Mouse (Mus musculus) neutrophil, adult 83 days (primary cell): ENCODE data around the gene Fam167b. TPM values are rescaled to one million over a fixed set of nuclear protein-coding genes. Genes with fewer than 3 reads are reported as not detected.

ENCODE experiments used
- total RNA-seq, 2 experiments: library from RNA; stranded (reverse); gene quantifications; one replicate each; pipeline ENCODE4 v1.2.4; 2023

Gene Fam167b
- total RNA-seq: not detected

GRCm38 (mm10) chr4:129578466-129578865, at the start of gene Fam167b:
Fam167b (minus strand) TSS chr4:129578549.

DNA sequence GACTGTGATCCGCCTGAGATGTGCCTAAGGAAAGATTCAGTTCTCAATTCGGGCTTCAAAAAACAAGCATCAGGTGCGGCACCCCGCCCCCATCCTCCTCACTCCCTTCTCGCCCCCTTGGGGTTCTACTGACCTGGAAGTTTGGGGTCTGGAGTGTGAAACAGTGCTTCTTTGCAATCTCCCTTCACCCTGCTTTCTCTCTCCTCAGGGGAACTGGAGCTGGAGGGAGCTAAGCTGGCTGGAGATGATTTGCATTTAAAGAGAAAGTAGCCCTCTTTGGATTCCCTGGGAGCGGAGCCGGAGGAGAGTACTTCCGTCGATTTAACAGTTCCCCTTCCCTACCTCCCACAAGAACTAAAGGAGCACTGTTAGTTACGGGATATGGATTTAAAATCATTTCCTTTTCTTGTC, 45.3 kb upstream of the Fam167b start, which contains the start of gene Ccdc28b:
Ccdc28b (minus strand) TSS at position 267 of the 411 bp plus-strand sequence.

GRCm38 (mm10) chr4:129618786-129619691, 40.7 kb upstream of the Fam167b start, which contains the start of gene Iqcc:
Iqcc (minus strand) TSS chr4:129619099.

DNA sequence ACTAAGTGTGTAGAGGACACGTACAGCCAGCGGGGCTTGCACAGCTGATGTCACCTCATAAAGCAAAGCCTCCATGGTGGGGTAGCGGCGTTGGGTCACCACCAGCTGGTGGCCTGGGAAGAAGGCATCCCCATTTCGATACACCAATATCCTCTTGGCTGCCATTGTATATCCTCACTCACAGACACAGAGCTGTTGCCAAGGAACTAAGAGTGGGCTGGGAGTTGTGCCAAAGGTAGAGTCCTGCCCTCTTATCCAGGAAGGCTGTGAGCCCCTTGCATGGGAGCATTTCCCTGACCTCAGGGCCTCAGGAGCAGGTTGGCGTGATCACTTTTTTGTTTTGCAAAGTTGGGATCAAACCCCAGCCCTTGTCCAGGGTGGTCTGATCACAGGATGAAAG, 35.7 kb upstream of the Fam167b start, which contains the start of gene Dcdc2b:
Dcdc2b (minus strand) TSS at position 165 of the 400 bp plus-strand sequence.

GRCm38 (mm10) chr4:129600233-129601158, 22.1 kb upstream of the Fam167b start, which contains the start of the genes Eif3i and Tmem234:
Eif3i (minus strand) TSS chr4:129600648.
Tmem234 (plus strand) TSS chr4:129600668.

GRCm38 (mm10) chr4:129573430-129573829, 4.9 kb downstream of the Fam167b start, which contains the start of gene Lck:
Lck (minus strand) TSS chr4:129573641.

GRCm38 (mm10) chr4:129542592-129543141, 35.7 kb downstream of the Fam167b start, which contains the start of gene Hdac1:
Hdac1 (minus strand) TSS chr4:129542713.

Other genes with a start within 250 kb of the Fam167b start
- gene Rbbp4, start 243.2 kb downstream of the Fam167b start, total RNA-seq: 100 to 1,000 TPM; 121 to 132 TPM
- 10 to 100 TPM; 24.2 to 25.8 TPM for gene Zbtb8os, start 242.9 kb downstream of the Fam167b start, total RNA-seq
- 1 to 10 TPM; 1.4 to 1.7 TPM for gene Zbtb8a, start 200.4 kb downstream of the Fam167b start, total RNA-seq
- gene Zbtb8b, start 137.7 kb downstream of the Fam167b start, total RNA-seq: not detected
- 10 to 100 TPM; 73.9 to 76.4 TPM for gene Bsdc1, start 117.0 kb downstream of the Fam167b start, total RNA-seq
- gene Tssk3, start 87.5 kb downstream of the Fam167b start, total RNA-seq: not detected
- not detected for gene Fam229a, start 87.4 kb downstream of the Fam167b start, total RNA-seq
- 10 to 100 TPM; 73.7 to 85.8 TPM for gene Marcksl1, start 65.0 kb downstream of the Fam167b start, total RNA-seq
- 10 to 100 TPM; 68.9 to 73.8 TPM for gene Hdac1, start 35.8 kb downstream of the Fam167b start, total RNA-seq
- 1 to 10 TPM; 1.3 TPM for gene Lck, start 4.9 kb downstream of the Fam167b start, total RNA-seq
- gene Eif3i, start 22.1 kb upstream of the Fam167b start, total RNA-seq: 10 to 100 TPM; 76.4 to 85.4 TPM
- 10 to 100 TPM; 78.3 to 78.5 TPM for gene Tmem234, start 22.1 kb upstream of the Fam167b start, total RNA-seq
- gene Dcdc2b, start 35.7 kb upstream of the Fam167b start, total RNA-seq: not detected
- 10 to 100 TPM in 1 of 2 experiments, 1 to 10 TPM in 1; 7.5 to 13.6 TPM for gene Iqcc, start 40.5 kb upstream of the Fam167b start, total RNA-seq
- 10 to 100 TPM; 36.0 to 41.1 TPM for gene Ccdc28b, start 45.4 kb upstream of the Fam167b start, total RNA-seq
- 10 to 100 TPM; 35.2 to 37.9 TPM for gene Txlna, start 62.5 kb upstream of the Fam167b start, total RNA-seq
- 10 to 100 TPM; 24.2 to 25.3 TPM for gene Kpna6, start 94.2 kb upstream of the Fam167b start, total RNA-seq
- 1 to 10 TPM; 8.2 to 8.7 TPM for gene Tmem39b, start 118.3 kb upstream of the Fam167b start, total RNA-seq
- 10 to 100 TPM; 73.2 to 73.4 TPM for gene Khdrbs1, start 163.8 kb upstream of the Fam167b start, total RNA-seq
- 100 to 1,000 TPM; 150 to 170 TPM for gene Ptp4a2, start 232.7 kb upstream of the Fam167b start, total RNA-seq